Mouse (Mus musculus): Measurements from ENCODE around the gene Bend6. TPM values are rescaled to one million over a fixed set of nuclear protein-coding genes. Genes with fewer than 3 reads are reported as not detected.

Gene Bend6
- polyA plus RNA-seq, 1 experiment from 2014 or later: 0.40 TPM

GRCm38 (mm10) chr1:33911589-33911988, 4.0 kb upstream of the Bend6 start:
- no peak for ATAC-seq (ENCODE audit: low FRiP score, low TSS enrichment)
- H3K9ac ChIP-seq (replicated peaks; ENCODE audit: low read length): no peak overlapping the region
- H3K9me3 ChIP-seq (ENCODE audit: low read length): no peaks in the 10 kb centered on the region
- no peak overlapping the region for H3K27ac ChIP-seq (ENCODE audit: low read length)
- peaks cover 16% of the 10 kb centered on the region for H3K4me1 ChIP-seq (ENCODE audit: insufficient read depth, low read length)
- no peaks in the 10 kb centered on the region for H3K36me3 ChIP-seq (ENCODE audit: insufficient read depth, low read length)
- H3K4me2 ChIP-seq (replicated peaks; ENCODE audit: low read depth, low read length): no peak overlapping the region
- 50% methylated on average over 8 of the region's 8 CpGs for WGBS
- no peak overlapping the region for H3K4me3 ChIP-seq (ENCODE audit: low read length)
- peaks cover 31% of the 10 kb centered on the region for H3K27me3 ChIP-seq (ENCODE audit: insufficient read depth, low read length)

DNA sequence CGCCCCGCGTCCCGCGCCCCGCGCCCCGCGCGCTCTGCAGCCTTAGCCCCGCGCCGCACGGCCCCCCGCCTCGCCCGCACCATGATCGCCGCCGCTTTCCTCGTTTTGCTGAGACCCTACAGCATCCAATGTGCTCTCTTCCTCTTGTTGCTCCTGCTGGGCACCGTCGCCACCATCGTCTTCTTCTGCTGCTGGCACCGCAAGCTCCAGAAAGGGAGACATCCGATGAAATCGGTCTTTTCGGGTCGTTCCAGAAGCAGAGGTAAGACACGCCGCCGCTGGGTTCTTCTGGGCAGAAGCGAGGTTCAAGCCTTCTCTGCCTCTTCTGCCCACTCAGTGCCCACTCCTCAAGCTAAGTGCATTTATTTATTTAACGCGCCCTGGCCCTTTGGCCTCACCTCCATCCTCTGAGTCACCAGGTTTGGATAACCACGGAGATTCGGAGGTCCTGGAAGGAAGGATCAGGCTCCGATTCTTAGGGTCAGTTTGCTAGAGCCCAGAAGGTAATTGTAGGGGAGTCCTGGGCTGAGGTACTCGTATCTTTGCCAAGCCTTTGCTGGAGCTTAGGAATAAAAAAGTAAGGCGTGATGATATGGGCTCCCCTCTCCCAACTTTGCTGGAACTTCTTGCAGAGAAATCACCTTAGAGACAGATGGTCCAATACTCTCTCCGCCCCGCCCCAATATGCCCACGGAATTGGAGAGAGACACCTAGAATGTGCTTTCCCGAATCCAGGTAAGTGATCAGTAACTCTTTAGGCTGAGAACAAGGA, 761 bp upstream of the Bend6 start, which contains the start of gene Dst:
Gene Dst (plus strand): TSS at position 35 of the 772 bp plus-strand sequence.
- Histone ChIP-seq H3K36me3 (ENCODE audit: insufficient read depth, low read length) (no peaks in the 10 kb centered on the region), H3K4me1 (ENCODE audit: insufficient read depth, low read length) (peaks cover 20% of the 10 kb centered on the region), H3K4me2 (replicated peaks; ENCODE audit: low read depth, low read length) (peak within 1 kb of the TSS; percentile 99), H3K27me3 (ENCODE audit: insufficient read depth, low read length) (peaks cover 42% of the 10 kb centered on the region), H3K9ac (replicated peaks; ENCODE audit: low read length) (peak within 1 kb of the TSS; percentile 72), H3K9me3 (ENCODE audit: low read length) (no peaks in the 10 kb centered on the region), H3K4me3 (ENCODE audit: low read length) (peak within 1 kb of the TSS; percentile 67), H3K27ac (ENCODE audit: low read length) (no peak within 1 kb of the TSS)
- WGBS: 5% methylated on average over 28 of the region's 44 CpGs
- ATAC-seq (ENCODE audit: low FRiP score, low TSS enrichment): peak; percentile 13

GRCm38 (mm10) chr1:33906927-33907326, 689 bp downstream of the Bend6 start:
- H3K4me3 ChIP-seq (ENCODE audit: low read length): peak overlapping the region; percentile 67
- no peaks in the 10 kb centered on the region for H3K9me3 ChIP-seq (ENCODE audit: low read length)
- no peak; the same call in 1 of the 2 replicates for ATAC-seq (ENCODE audit: low FRiP score, low TSS enrichment)
- peak overlapping the region; percentile 99 for H3K4me2 ChIP-seq (replicated peaks; ENCODE audit: low read depth, low read length)
- H3K27ac ChIP-seq (ENCODE audit: low read length): no peak overlapping the region
- H3K27me3 ChIP-seq (ENCODE audit: insufficient read depth, low read length): peaks cover 42% of the 10 kb centered on the region
- WGBS: 1% methylated on average over 20 of the region's 20 CpGs
- no peaks in the 10 kb centered on the region for H3K36me3 ChIP-seq (ENCODE audit: insufficient read depth, low read length)
- no peak overlapping the region; the same call in 1 of the 2 replicates for H3K9ac ChIP-seq (replicated peaks; ENCODE audit: low read length)
- peaks cover 21% of the 10 kb centered on the region for H3K4me1 ChIP-seq (ENCODE audit: insufficient read depth, low read length)

DNA sequence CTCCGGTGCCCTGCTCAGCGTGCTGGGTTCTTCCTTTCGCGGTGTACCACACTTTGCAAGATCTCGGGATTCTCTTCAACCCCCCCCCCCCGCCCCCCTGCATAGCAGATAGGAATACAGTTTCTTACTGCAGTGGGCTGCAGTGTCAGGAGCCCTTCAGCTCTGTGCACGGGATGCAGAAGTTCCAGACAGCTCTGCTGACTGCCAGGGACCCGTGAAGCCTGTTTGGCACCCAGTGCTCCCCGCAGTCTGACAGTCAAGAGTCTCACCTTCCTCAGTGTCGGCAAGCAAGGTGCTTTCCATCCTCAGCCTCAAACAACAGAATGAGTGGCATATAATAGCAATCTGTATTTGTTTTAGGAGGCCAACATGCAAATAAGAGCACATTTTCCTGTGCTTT, 1.4 kb downstream of the Bend6 start:
- peaks cover 42% of the 10 kb centered on the region for H3K27me3 ChIP-seq (ENCODE audit: insufficient read depth, low read length)
- no peaks in the 10 kb centered on the region for H3K9me3 ChIP-seq (ENCODE audit: low read length)
- no peak overlapping the region for H3K4me2 ChIP-seq (replicated peaks; ENCODE audit: low read depth, low read length)
- H3K9ac ChIP-seq (replicated peaks; ENCODE audit: low read length): no peak overlapping the region
- no peak for ATAC-seq (ENCODE audit: low FRiP score, low TSS enrichment)
- no peak overlapping the region for H3K4me3 ChIP-seq (ENCODE audit: low read length)
- peaks cover 21% of the 10 kb centered on the region for H3K4me1 ChIP-seq (ENCODE audit: insufficient read depth, low read length)
- H3K36me3 ChIP-seq (ENCODE audit: insufficient read depth, low read length): no peaks in the 10 kb centered on the region
- WGBS: 38% methylated on average over 10 of the region's 10 CpGs
- no peak overlapping the region for H3K27ac ChIP-seq (ENCODE audit: low read length)

DNA sequence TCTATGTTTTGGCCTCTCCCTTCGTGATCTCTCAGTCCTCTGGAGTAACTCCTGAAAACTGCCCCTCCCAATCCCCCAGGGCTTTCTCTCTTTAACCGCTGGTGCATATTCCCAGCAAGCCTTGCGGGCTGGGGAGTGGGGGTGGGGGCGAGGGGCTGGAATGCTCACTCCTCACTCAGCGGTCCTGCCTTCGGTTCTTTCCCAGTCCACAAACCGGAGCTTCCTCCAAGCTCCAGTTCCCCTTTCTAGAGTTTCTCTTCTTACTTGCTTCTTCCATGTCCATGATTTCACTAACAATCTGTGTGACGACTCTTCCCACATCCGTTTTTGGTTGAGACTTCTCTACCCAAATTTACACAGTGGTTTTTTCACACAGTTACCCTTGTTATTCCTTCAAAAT, 4.0 kb downstream of the Bend6 start:
- Histone ChIP-seq H3K4me3 (ENCODE audit: low read length) (no peak overlapping the region), H3K9ac (replicated peaks; ENCODE audit: low read length) (no peak overlapping the region), H3K9me3 (ENCODE audit: low read length) (no peaks in the 10 kb centered on the region), H3K4me2 (replicated peaks; ENCODE audit: low read depth, low read length) (peak overlapping the region; percentile 19), H3K36me3 (ENCODE audit: insufficient read depth, low read length) (no peaks in the 10 kb centered on the region), H3K4me1 (ENCODE audit: insufficient read depth, low read length) (peaks cover 15% of the 10 kb centered on the region), H3K27me3 (ENCODE audit: insufficient read depth, low read length) (peaks cover 24% of the 10 kb centered on the region), H3K27ac (ENCODE audit: low read length) (no peak overlapping the region)
- no peak for ATAC-seq (ENCODE audit: low FRiP score, low TSS enrichment)
- WGBS: 28% methylated on average over 9 of the region's 9 CpGs

- H3K27ac ChIP-seq (ENCODE audit: low read length): no peak overlapping the region
- H3K4me1 ChIP-seq (ENCODE audit: insufficient read depth, low read length): peaks cover 5% of the 10 kb centered on the region
- no peak overlapping the region for H3K4me2 ChIP-seq (replicated peaks; ENCODE audit: low read depth, low read length)
- H3K27me3 ChIP-seq (ENCODE audit: insufficient read depth, low read length): peaks cover 2% of the 10 kb centered on the region; the same call in 1 of the 2 replicates
- WGBS: 77% methylated on average over 8 of the region's 8 CpGs
- H3K9me3 ChIP-seq (ENCODE audit: low read length): no peaks in the 10 kb centered on the region
- H3K36me3 ChIP-seq (ENCODE audit: insufficient read depth, low read length): no peaks in the 10 kb centered on the region
- no peak overlapping the region for H3K4me3 ChIP-seq (ENCODE audit: low read length)
- ATAC-seq (ENCODE audit: low FRiP score, low TSS enrichment): no peak
- H3K9ac ChIP-seq (replicated peaks; ENCODE audit: low read length): no peak overlapping the region
Measured at GRCm38 (mm10) chr1:33900175-33900574, 7.4 kb downstream of the Bend6 start.

DNA sequence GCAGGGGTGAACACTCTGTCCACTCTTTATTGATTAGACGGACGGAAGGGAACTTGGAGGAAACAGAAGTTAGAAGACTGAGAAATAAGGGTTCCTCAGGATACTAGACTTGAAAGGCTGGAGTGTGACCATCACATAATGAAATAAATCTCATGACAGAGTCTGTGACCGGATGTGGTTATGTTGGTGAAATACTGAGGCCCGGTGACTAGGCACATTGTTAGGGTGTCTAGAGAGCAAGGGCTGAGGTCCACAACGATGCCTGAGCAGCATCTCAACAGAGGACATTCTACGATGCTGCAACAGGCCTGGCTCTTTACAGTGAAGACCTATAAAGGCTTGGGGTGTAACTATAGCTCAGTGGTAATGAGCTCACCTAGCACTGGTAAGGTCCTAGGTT, 9.2 kb downstream of the Bend6 start:
- Histone ChIP-seq H3K36me3 (ENCODE audit: insufficient read depth, low read length) (no peaks in the 10 kb centered on the region), H3K4me2 (replicated peaks; ENCODE audit: low read depth, low read length) (no peak overlapping the region), H3K4me1 (ENCODE audit: insufficient read depth, low read length) (peaks cover under 1% of the 10 kb centered on the region; the same call in 1 of the 2 replicates), H3K9me3 (ENCODE audit: low read length) (no peaks in the 10 kb centered on the region), H3K27me3 (ENCODE audit: insufficient read depth, low read length) (no peaks in the 10 kb centered on the region), H3K4me3 (ENCODE audit: low read length) (no peak overlapping the region), H3K27ac (ENCODE audit: low read length) (no peak overlapping the region), H3K9ac (replicated peaks; ENCODE audit: low read length) (no peak overlapping the region)
- no peak for ATAC-seq (ENCODE audit: low FRiP score, low TSS enrichment)
- WGBS: 78% methylated on average over 6 of the region's 6 CpGs

DNA sequence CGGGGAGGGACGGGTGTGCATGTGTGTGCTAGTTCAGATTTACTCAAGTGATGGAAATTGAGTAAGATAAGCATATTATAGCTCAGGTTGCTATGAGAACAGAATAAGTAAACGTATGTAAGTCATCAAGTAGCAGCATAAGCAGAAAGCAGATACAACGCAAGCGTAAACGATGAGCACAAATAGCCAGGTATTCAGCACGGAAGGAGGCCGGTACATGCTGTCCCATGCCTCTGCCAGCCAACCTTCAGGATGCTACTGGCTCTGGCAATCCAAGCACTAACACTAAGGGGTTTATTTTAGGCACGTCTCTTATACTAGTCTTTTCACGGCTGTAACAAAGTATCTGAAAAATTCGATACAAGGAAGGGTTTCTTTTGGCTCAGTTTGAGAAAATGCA, 10.2 kb downstream of the Bend6 start:
- WGBS: 87% methylated on average over 11 of the region's 11 CpGs
- no peak for ATAC-seq (ENCODE audit: low FRiP score, low TSS enrichment)
- Histone ChIP-seq H3K9ac (replicated peaks; ENCODE audit: low read length) (no peak overlapping the region), H3K9me3 (ENCODE audit: low read length) (no peaks in the 10 kb centered on the region), H3K4me3 (ENCODE audit: low read length) (no peak overlapping the region), H3K27me3 (ENCODE audit: insufficient read depth, low read length) (no peaks in the 10 kb centered on the region), H3K36me3 (ENCODE audit: insufficient read depth, low read length) (no peaks in the 10 kb centered on the region), H3K4me1 (ENCODE audit: insufficient read depth, low read length) (no peaks in the 10 kb centered on the region; the same call in 1 of the 2 replicates), H3K27ac (ENCODE audit: low read length) (no peak overlapping the region), H3K4me2 (replicated peaks; ENCODE audit: low read depth, low read length) (no peak overlapping the region)

DNA sequence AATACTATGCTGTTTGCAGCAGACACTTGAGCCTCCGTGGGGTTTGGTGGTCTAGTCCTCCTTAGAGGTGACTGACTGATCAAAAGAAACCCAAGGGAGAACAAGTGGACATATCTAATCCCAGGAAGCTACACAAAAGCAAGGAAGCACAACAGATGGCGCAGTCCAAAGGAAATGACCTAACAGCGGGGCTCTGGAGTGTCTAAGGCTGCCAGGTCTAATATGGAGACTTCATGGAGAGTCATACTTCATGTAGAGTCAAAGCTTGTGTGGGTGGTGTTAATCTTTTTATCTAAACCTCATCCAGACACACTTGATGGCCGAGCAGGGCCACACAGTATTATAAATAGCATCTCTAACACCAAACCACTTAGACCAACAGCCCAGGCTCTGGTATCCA, 10.9 kb downstream of the Bend6 start:
- Histone ChIP-seq H3K9me3 (ENCODE audit: low read length) (no peaks in the 10 kb centered on the region), H3K4me1 (ENCODE audit: insufficient read depth, low read length) (no peaks in the 10 kb centered on the region; the same call in 1 of the 2 replicates), H3K9ac (replicated peaks; ENCODE audit: low read length) (no peak overlapping the region), H3K27me3 (ENCODE audit: insufficient read depth, low read length) (no peaks in the 10 kb centered on the region), H3K4me3 (ENCODE audit: low read length) (no peak overlapping the region), H3K27ac (ENCODE audit: low read length) (no peak overlapping the region), H3K4me2 (replicated peaks; ENCODE audit: low read depth, low read length) (no peak overlapping the region), H3K36me3 (ENCODE audit: insufficient read depth, low read length) (no peaks in the 10 kb centered on the region)
- no peak for ATAC-seq (ENCODE audit: low FRiP score, low TSS enrichment)
- 75% methylated on average over 4 of the region's 4 CpGs for whole genome bisulfite sequencing

DNA sequence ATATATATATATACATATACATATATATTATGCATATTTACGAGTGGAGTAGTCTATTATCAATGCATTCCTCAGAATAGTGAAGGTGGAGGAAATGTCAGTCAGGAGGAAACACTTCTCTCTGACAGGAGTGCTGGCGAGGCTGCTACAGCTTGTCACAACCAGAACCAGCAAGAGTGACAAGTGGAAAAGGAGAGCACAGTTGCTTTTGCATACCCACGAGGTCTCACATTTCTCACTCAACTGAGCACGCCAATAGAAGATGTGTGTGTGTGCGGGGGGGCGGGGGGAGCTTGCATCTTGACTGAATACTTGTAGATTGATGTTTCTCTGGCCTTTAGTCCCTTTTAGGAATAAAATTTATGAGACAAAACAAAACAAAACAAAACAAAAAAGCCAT, 11.5 kb downstream of the Bend6 start:
- WGBS: 62% methylated on average over 6 of the region's 6 CpGs
- H3K4me3 ChIP-seq (ENCODE audit: low read length): no peak overlapping the region
- no peak overlapping the region for H3K9ac ChIP-seq (replicated peaks; ENCODE audit: low read length)
- no peaks in the 10 kb centered on the region for H3K36me3 ChIP-seq (ENCODE audit: insufficient read depth, low read length)
- no peaks in the 10 kb centered on the region for H3K9me3 ChIP-seq (ENCODE audit: low read length)
- no peaks in the 10 kb centered on the region for H3K27me3 ChIP-seq (ENCODE audit: insufficient read depth, low read length)
- no peak overlapping the region for H3K4me2 ChIP-seq (replicated peaks; ENCODE audit: low read depth, low read length)
- H3K27ac ChIP-seq (ENCODE audit: low read length): no peak overlapping the region
- no peaks in the 10 kb centered on the region; the same call in 1 of the 2 replicates for H3K4me1 ChIP-seq (ENCODE audit: insufficient read depth, low read length)
- ATAC-seq (ENCODE audit: low FRiP score, low TSS enrichment): no peak

Data from kidney, embryonic 16.5 days (tissue).